Mouse (Mus musculus) liver, embryonic 12.5 days (tissue): ENCODE results near the gene Cbll1. TPM values are rescaled to one million over a fixed set of nuclear protein-coding genes. Genes with fewer than 3 reads are reported as not detected.
"Not testable (repeated sequence)": the region's sequence is repeated elsewhere in the genome, so short reads cannot be mapped to it uniquely, and the experiment has no call there.

Experiments
- ATAC-seq: fragments of 200-750 bp; cut with Nextera tagmentation; 2 replicates; pipeline ENCODE4 v1.8.0; 2017; ENCODE audit warnings: moderate number of reproducible peaks, mild to moderate bottlenecking, moderate library complexity
- H3K27ac ChIP-seq: fragments of 300-500 bp; sonication (generic); 2 replicates; pipeline ENCODE4 v1.5.1; 2016; ENCODE audit warnings: mild to moderate bottlenecking
- H3K27me3 ChIP-seq: fragments of 300-500 bp; sonication (generic); replicated peaks from 2 replicates; pipeline ENCODE4 v1.6.1; 2016; ENCODE audit warnings: mild to moderate bottlenecking, moderate library complexity
- H3K36me3 ChIP-seq: fragments of 300-500 bp; sonication (generic); 2 replicates; pipeline ENCODE4 v1.6.1; 2016; ENCODE audit warnings: mild to moderate bottlenecking, moderate library complexity
- H3K4me1 ChIP-seq: fragments of 300-500 bp; sonication (generic); 2 replicates; pipeline ENCODE4 v1.6.1; 2016
- H3K4me2 ChIP-seq: fragments of 300-500 bp; sonication (generic); 2 replicates; pipeline ENCODE4 v1.6.1; 2016; ENCODE audit warnings: mild to moderate bottlenecking, moderate library complexity
- H3K4me3 ChIP-seq: fragments of 300-500 bp; sonication (generic); 2 replicates; pipeline ENCODE4 v1.5.1; 2016; ENCODE audit warnings: mild to moderate bottlenecking, moderate library complexity
- H3K9ac ChIP-seq: fragments of 300-500 bp; sonication (generic); 2 replicates; pipeline ENCODE4 v1.6.1; 2016; ENCODE audit warnings: mild to moderate bottlenecking, moderate library complexity
- H3K9me3 ChIP-seq: fragments of 300-500 bp; sonication (generic); replicated peaks from 2 replicates; pipeline ENCODE4 v1.6.1; 2016; ENCODE audit warnings: mild to moderate bottlenecking, moderate library complexity
- WGBS: fragments of 180-500 bp; shearing (Covaris S2); methylation state at CpG from one replicate; pipeline ENCODE4 v1.1.7; 2016; ENCODE audit not compliant: insufficient replicate concordance; 5-methylcytosine and 5-hydroxymethylcytosine counted together
- polyA plus RNA-seq: library from polyadenylated mRNA; unstranded; fragments of >200 nt; fragmentation: Nextera tagmentation; extraction: Ambion mirVana; gene quantifications from 2 replicates; pipeline ENCODE4 v1.2.1, GENCODE M21; 2016

The Cbll1 gene
- polyA plus RNA-seq, 1 experiment from 2014 or later = 4.9 TPM

DNA sequence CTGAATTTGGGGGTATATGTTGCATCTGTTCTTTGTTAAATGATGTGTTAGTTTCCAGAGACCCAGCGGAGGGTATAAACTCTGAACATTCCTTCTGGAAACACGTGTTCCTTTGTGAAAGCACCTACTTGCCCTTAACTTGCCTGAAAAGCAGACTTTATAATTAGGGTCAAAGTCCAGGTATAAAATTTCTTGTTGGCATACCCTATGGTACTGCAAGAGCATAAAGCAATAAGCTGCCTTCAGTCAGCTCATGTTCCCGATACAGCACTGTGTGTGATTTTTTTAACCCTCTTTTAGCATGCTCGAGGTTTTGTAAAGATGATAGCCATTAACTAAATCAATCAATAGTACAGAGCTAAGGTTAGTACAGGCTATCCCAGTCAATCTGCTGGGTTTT, 36.8 kb downstream of the Cbll1 start:
- Histone ChIP-seq H3K27ac (no peak overlapping the region), H3K9me3 (no peaks in the 10 kb centered on the region), H3K4me1 (no peaks in the 10 kb centered on the region), H3K9ac (no peak overlapping the region), H3K36me3 (no peaks in the 10 kb centered on the region), H3K4me2 (no peak overlapping the region), H3K4me3 (no peak overlapping the region), H3K27me3 (no peaks in the 10 kb centered on the region)
- WGBS = 69% methylated on average over 4 of the region's 4 CpGs
- no peak for ATAC-seq

DNA sequence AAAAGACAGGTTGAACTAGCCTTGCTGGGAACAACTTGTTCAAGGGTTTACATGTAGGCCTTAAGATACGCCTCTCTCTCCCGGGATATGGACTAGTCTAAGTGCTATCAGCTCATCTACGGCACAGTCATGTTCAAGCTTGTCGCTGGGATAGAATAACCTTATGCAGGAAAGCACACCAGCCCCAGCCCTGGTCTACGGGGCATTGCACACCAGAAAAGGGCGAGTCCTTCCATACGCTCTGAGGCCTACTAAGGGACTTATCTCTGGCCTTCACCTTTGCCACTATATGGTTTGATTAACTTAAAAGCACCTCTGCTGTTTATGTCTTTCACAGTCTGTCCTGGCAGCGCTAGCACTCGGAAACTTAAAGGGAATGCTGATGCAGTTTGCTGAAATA, 38.0 kb downstream of the Cbll1 start:
- ATAC-seq = no peak
- Histone ChIP-seq H3K4me1 (no peaks in the 10 kb centered on the region), H3K9me3 (no peaks in the 10 kb centered on the region), H3K4me2 (no peak overlapping the region), H3K4me3 (no peak overlapping the region), H3K27me3 (no peaks in the 10 kb centered on the region), H3K27ac (no peak overlapping the region), H3K36me3 (no peaks in the 10 kb centered on the region), H3K9ac (no peak overlapping the region)
- 72% methylated on average over 9 of the region's 9 CpGs for WGBS

DNA sequence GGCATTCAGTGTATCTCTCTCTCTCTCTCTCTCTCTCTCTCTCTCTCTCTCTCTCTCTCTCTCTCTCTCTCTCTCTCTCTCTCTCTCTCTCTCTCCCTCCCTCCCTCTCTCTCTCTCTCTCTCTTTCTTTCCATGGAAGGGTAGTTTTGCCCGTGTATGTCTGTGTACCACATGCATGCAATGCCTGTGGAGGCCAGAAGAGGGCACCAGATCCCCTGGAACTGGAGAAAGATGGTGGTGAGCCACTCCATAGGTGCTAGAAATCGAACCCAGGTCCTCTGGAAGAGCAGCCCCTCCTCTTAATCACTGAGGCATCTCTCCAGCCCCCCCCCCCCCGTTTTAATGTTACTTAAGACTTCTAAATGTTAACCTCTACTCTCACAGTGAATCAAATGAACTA, 39.1 kb downstream of the Cbll1 start:
- ATAC-seq, H3K36me3 ChIP-seq, H3K4me2 ChIP-seq, H3K27ac ChIP-seq, H3K9ac ChIP-seq, H3K27me3 ChIP-seq, H3K9me3 ChIP-seq, H3K4me1 ChIP-seq, H3K4me3 ChIP-seq: not testable (repeated sequence)
- 18% methylated on average over 3 of the region's 3 CpGs for WGBS

DNA sequence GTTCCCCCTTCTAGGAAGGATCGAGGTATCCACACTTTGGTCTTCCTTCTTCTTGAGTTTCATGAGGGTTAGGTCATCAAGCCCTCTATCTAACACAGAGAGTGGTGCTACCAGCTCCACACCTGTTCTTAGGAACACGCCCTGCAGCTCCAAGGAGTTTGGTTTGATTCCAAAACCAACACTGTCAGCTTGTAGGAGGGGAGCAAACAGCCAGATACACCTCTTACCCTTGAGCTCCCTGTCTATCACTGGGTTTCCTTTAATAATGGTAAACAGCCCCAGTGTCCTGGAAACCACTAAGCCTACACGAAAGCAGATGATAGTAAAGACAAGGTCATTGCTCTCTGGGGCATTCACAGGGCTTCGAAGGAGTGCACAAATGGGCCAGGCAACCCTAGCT, 40.9 kb downstream of the Cbll1 start:
- Histone ChIP-seq H3K27ac (no peak overlapping the region), H3K4me1 (no peaks in the 10 kb centered on the region), H3K9ac (no peak overlapping the region), H3K4me2 (no peak overlapping the region), H3K27me3 (no peaks in the 10 kb centered on the region), H3K36me3 (no peaks in the 10 kb centered on the region), H3K4me3 (no peak overlapping the region), H3K9me3 (no peaks in the 10 kb centered on the region)
- WGBS = 48% methylated on average over 4 of the region's 4 CpGs
- no peak for ATAC-seq

DNA sequence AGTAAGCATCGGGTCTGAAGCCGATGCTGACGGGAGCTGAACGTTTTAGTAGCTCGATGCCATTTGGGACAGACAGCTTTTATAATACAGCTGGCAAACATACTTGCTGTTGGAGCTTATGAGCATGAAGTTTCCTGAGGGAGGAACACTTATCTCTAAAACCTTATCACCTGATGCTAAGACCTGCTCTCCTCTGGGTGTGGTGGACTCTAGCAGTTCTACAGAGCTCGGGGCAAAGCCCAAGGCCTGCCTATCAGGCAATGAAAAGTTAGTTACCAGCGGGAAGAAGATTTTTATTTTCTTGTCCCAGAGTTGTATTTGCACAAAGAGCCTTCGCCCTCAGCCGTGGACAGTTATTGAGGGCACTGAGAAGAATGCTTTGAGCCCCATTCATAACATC, 43.1 kb downstream of the Cbll1 start:
- no peaks in the 10 kb centered on the region for H3K27me3 ChIP-seq
- no peak overlapping the region for H3K4me3 ChIP-seq
- no peak overlapping the region for H3K27ac ChIP-seq
- no peak overlapping the region for H3K9ac ChIP-seq
- no peaks in the 10 kb centered on the region for H3K4me1 ChIP-seq
- H3K36me3 ChIP-seq = no peaks in the 10 kb centered on the region
- WGBS = 69% methylated on average over 9 of the region's 9 CpGs
- no peak overlapping the region for H3K4me2 ChIP-seq
- ATAC-seq = no peak
- H3K9me3 ChIP-seq = no peaks in the 10 kb centered on the region

DNA sequence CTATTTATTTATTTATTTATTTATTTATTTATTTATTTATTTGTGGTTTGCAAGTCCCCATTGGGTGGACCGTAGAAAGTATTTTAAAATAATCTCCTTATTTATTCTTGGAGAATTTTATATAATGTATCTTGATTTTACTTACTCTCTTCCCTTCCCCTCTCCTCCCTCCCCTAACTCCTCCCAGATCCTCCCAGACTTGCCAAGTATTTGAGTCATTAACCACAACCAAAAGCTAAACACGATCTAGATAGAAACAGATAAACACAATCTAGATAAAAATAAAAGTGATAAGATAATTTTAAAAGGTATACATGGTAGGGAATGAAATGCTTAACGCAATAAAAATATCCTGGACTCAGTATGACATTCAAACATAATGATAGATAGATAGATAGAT, 50.1 kb downstream of the Cbll1 start:
- H3K4me3 ChIP-seq = no peak overlapping the region
- H3K27ac ChIP-seq = no peak overlapping the region
- no peaks in the 10 kb centered on the region for H3K4me1 ChIP-seq
- H3K9me3 ChIP-seq = no peaks in the 10 kb centered on the region
- no peak for ATAC-seq
- H3K36me3 ChIP-seq = no peaks in the 10 kb centered on the region
- 60% methylated on average over 3 of the region's 3 CpGs for WGBS
- no peak overlapping the region for H3K9ac ChIP-seq
- no peaks in the 10 kb centered on the region for H3K27me3 ChIP-seq
- H3K4me2 ChIP-seq = no peak overlapping the region

DNA sequence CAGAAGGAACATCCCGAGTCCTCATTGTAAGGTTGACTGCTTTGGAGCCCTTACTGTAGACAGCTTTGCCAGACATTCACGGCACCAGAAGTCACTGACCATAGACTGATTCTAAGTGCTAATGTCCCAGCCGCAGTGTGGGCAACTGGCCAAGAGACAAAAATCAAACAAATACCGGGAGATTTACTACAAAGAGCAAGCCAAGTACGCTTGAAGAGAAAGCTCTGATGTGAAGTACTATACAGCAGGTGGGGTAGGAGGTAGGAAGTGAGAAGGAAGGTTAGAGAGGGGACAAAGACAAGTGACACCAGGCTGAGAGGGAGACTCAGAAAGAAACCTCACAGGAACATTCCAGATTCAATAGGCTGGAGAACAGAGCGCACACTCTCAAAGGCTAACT, 54.6 kb downstream of the Cbll1 start:
- Histone ChIP-seq H3K27me3 (peaks cover 4% of the 10 kb centered on the region), H3K27ac (no peak overlapping the region), H3K4me1 (no peaks in the 10 kb centered on the region; the same call in 1 of the 2 replicates), H3K36me3 (no peaks in the 10 kb centered on the region), H3K4me3 (no peak overlapping the region), H3K9ac (no peak overlapping the region), H3K9me3 (no peaks in the 10 kb centered on the region), H3K4me2 (no peak overlapping the region; the same call in 1 of the 2 replicates)
- 63% methylated on average over 6 of the region's 6 CpGs for WGBS
- ATAC-seq = no peak

DNA sequence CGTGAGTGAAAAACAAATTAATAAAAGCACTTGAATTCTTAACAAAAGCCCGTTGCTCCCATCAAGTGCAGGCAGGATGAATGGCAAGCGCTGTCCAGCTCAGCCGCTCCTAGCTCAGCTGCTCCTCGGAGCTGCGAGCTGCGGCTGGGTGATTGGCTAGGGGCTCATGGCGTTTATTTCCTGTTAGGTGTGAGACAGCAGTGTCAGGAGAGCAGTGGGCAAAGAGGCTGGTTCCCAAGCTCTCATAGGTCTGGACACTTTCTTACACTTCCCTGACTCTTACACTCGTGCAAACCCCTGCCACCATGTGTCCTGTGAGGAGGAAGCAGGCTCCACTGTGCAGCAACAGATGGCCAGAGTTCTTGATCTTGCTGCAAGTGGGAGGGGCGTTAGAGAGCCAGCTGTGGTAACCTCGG, 55.3 kb downstream of the Cbll1 start:
- 2% methylated on average over 11 of the region's 11 CpGs for WGBS
- peak overlapping the region; percentile 21 for H3K4me2 ChIP-seq
- H3K27me3 ChIP-seq = peaks cover 4% of the 10 kb centered on the region
- H3K4me3 ChIP-seq = no peak overlapping the region
- H3K4me1 ChIP-seq = no peaks in the 10 kb centered on the region; the same call in 1 of the 2 replicates
- no peak overlapping the region for H3K27ac ChIP-seq
- H3K36me3 ChIP-seq = no peaks in the 10 kb centered on the region
- no peaks in the 10 kb centered on the region for H3K9me3 ChIP-seq
- ATAC-seq = 0 out of 2 replicates have a peak, but pooled peaks have one; percentile 27
- no peak overlapping the region for H3K9ac ChIP-seq

DNA sequence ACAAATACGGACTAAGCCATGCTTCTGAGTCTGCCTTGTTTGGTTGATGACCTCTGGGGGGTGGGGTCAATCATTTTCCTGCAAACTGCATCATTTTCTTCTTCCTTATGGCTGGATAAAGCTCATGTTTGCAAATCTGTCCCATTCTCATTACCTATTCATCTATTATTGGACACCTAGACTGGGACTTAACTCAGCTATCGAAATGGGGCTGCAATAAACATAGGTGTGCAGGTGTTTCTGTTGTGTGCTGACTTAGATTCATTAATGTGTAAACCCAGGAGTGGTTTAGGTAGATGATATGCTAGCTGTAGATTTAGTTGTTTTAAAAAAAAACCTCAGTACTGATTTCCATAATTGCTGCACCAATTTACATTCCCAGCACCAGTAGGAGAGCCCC, 59.8 kb downstream of the Cbll1 start:
- ATAC-seq = no peak
- H3K27ac ChIP-seq = no peak overlapping the region
- H3K9ac ChIP-seq = no peak overlapping the region
- WGBS = 68% methylated on average over 2 of the region's 2 CpGs
- H3K36me3 ChIP-seq = no peaks in the 10 kb centered on the region
- H3K4me2 ChIP-seq = no peak overlapping the region
- no peaks in the 10 kb centered on the region for H3K9me3 ChIP-seq
- peaks cover 4% of the 10 kb centered on the region for H3K27me3 ChIP-seq
- H3K4me1 ChIP-seq = no peaks in the 10 kb centered on the region; the same call in 1 of the 2 replicates
- no peak overlapping the region for H3K4me3 ChIP-seq

DNA sequence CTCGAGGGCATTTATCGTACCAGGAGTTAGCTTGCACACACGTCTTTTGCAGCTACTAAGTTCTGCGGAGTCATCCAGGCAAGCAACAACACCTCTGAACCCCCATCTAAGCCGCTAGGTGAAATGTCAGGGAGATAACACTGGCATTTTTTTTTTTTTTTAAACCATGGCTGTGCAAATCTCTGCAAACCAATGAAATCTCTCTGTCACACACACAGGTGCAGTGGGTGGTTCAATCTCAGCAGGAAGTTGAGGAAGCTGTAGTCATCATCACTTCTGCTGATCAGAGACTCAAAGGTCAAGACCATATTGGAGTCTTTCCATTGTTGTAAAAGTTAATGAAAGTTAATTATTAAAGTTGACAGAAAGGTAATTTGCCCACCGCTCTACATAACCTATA, 61.6 kb downstream of the Cbll1 start:
- no peaks in the 10 kb centered on the region for H3K36me3 ChIP-seq
- no peaks in the 10 kb centered on the region for H3K4me1 ChIP-seq
- no peaks in the 10 kb centered on the region for H3K9me3 ChIP-seq
- no peak for ATAC-seq
- no peak overlapping the region for H3K9ac ChIP-seq
- H3K27ac ChIP-seq = no peak overlapping the region
- H3K4me2 ChIP-seq = no peak overlapping the region
- H3K4me3 ChIP-seq = no peak overlapping the region
- whole genome bisulfite sequencing = 47% methylated on average over 6 of the region's 6 CpGs
- no peaks in the 10 kb centered on the region; the same call in 1 of the 2 replicates for H3K27me3 ChIP-seq

Other genes starting within 250 kb of the Cbll1 start
- gene Lamb1, start 234.4 kb downstream of the Cbll1 start, polyA plus RNA-seq = 8.3 and 8.6 TPM in 2 replicates
- gene Dld, start 148.2 kb downstream of the Cbll1 start, polyA plus RNA-seq = 110 and 111 TPM in 2 replicates
- not detected in 2 replicates for gene Slc26a3, start 108.7 kb downstream of the Cbll1 start, polyA plus RNA-seq
- not detected in 2 replicates for gene Slc26a4, start 60.4 kb upstream of the Cbll1 start, polyA plus RNA-seq
- gene Bcap29, start 135.0 kb upstream of the Cbll1 start, polyA plus RNA-seq = 41.9 and 42.5 TPM in 2 replicates
- 6.1 and 6.7 TPM in 2 replicates for gene Dus4l, start 155.2 kb upstream of the Cbll1 start, polyA plus RNA-seq
- gene Cog5, start 155.3 kb upstream of the Cbll1 start, polyA plus RNA-seq = 12.7 and 13.3 TPM in 2 replicates
- 0.04 and 0.19 TPM in 2 replicates for gene Gpr22, start 214.3 kb upstream of the Cbll1 start, polyA plus RNA-seq